Mouse (Mus musculus) layer of hippocampus, adult 9-10 months (tissue): ENCODE measurements around the gene Klk4.
A peak's percentile ranks its signal among the peaks of the same experiment; 100 is the strongest.

Source experiments
- DNase-seq: peaks from one replicate; pipeline ENCODE4 v3.0.0; 2022; ENCODE audit warnings: low spot score

Klk4 gene

DNA sequence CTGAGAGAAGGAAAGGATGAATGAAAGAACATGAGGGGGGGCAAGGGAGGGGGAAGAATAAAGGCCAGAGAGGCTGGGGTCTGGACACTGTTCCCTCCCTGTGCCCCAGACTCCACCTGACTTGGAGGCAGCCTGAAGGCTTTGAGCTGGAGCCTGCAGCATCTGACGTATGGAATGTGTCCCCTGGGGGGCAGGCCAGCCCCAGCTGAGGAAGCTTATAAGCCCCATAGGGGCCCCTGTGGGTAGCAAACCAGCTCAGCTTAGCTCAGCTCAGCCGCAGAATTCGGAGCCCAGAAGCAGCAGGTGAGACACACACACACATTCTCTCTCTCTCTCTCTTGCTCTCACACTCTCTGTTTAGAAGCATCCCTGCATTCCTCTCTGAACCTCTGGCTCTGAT is at the start of gene Klk4:
Gene Klk4 (plus strand): TSS at position 249 of the 400 bp plus-strand sequence.
- DNase-seq, result no peak

- DNase-seq, result no peak
Observed at GRCm38 (mm10) chr7:43841701-43842100, 39.3 kb upstream of the Klk4 start, which contains the start of gene Klk5. Gene Klk5 (plus strand): TSS chr7:43841971.

DNA sequence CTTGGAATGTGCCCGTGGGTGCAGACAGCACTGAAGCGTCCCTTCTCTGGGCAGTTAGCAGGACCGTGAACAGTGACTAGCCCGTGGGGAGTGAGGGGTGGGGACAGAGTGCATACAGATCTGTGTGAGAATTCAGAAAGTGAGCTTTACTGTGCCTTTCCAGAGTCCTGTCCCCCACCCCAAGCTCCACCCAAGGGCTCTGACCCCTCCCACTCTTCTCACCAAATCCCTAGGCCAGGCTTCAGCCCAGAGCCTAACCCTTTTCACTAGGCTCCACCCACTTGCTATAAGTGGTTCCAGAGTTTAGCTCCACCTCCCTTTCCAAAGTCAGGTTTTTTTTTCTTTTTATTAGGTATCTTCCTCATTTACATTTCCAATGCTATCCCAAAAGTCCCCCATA is 37.2 kb upstream of the Klk4 start:
- no peak for DNase-seq

DNA sequence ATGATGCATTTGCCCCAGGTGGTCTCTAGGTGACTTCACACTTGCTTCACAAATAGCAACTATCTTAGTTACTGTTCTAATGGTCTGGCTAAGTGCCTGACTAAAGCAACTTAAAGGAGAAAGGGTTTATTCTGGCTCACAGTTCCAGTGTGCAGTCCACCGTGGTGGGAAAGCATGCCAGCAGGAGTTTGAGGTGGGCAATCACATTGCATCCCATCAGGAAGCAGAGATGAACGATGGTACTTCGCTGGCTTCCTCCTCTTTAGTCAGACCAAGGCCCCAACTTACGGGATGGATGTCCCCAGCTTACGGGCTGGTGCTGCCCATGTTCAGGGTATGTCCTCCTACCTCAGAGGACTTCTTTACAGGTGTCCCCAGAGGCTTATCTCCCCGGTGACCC is 29.3 kb upstream of the Klk4 start:
- no peak for DNase-seq

- no peak for DNase-seq
Observed at GRCm38 (mm10) chr7:43854642-43855380, 26.1 kb upstream of the Klk4 start.

DNA sequence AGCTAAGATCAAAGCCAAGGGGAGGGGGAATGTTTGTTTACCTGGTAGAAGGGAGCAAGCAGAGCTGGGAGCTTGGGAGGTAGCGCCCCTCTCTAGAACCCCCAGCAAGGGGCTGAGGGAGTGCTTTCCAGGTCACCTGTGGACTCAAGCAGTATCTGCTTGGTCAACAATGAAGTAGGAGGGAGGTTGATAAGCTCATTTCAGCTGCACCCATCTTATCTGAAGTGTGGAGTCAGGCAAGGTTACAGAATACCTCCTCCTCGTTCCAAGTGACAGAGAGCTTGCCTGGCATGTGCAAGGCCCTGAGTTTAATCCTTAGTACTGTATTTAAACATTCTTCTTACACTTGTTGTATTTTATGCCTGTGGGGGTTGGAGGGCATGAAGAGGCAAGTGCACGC is 25.3 kb upstream of the Klk4 start:
- no peak for DNase-seq

DNA sequence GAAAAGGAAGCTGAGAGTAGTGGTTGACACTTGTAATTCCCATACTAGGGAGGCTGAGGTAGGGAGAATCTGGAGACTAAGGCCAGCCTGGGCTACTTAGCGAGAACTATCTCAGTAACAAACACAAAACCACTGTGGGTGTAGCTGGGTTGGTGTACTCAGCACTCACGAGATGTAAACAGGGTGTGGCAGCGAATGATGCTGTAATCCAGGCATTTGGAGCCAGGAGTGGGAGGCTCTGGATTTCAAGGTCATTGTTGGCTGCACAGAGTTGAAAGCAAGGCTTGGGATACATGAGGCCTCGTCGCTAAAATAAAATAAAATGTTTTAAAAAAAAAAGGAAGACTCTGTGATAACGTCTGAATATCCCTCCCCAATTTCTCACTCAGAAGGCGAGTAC is 24.7 kb upstream of the Klk4 start:
- no peak for DNase-seq

DNA sequence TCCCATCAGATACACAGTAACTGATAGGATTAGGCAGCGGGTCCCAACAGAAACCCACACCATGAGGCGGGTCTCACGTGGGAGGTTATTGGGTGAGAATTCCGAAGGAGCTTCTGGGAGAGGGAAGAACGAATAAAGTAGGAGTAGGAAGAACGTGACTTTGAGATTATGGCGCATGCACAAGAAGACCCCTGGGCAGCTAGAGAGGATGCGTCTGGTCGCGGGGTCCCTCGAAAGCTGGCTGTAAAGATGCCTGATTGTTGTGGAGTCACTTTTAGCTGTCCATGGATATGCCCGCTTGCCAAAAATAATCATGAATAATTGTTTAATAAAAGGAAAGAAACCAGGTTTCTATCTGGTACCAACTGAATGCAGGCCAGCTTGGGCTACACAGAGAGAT is 23.5 kb upstream of the Klk4 start:
- no peak for DNase-seq

GRCm38 (mm10) chr7:43860411-43860810 is 20.5 kb upstream of the Klk4 start:
- no peak for DNase-seq

GRCm38 (mm10) chr7:43873237-43873636 is 7.7 kb upstream of the Klk4 start:
- DNase-seq, result peak; percentile 32

DNA sequence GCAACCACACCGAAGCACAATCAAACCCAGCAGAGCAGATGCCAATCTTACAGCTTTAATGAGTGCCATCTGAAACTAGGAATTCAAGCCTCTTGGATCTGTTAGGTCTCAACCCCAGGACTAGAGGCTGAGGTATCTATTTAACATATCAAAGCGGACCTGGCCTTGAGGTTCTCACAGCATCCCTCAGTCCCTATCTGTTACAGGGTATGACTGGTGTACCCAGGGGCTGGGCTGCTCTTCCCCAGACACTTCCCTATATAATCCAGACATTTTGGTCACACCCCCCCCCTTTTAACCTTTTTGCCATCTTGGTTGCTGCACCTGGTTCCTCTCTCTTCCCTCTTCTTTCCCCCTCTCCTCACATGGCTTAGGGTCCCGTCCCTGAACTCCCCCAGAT is 7.3 kb upstream of the Klk4 start:
- no peak for DNase-seq

DNA sequence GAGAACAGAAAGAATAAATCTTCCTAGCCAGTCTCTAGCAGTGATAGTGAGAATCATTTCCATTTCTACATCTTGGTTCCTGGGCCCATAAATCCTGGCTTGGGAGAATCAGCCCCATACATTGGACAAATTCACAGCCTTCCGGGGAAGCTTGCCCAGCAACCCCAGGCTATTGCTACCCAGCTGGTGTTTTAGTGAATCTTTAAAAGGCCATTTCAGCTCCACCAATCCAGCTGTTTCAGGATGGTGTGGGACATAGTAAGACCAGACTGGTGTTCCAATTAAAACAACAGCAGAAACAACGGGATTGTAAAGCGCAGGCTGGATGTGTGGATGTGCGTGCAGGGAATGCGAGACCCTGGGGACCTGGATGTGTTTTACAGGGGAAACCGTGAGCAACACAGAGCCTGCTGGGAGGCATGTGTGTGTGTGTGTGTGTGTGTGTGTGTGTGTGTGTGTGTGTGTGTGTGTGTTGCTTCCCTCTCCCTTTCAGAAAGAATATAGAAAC is 6.0 kb upstream of the Klk4 start:
- no peak for DNase-seq

- no peak for DNase-seq
Observed at GRCm38 (mm10) chr7:43876444-43876843, 4.5 kb upstream of the Klk4 start.

DNA sequence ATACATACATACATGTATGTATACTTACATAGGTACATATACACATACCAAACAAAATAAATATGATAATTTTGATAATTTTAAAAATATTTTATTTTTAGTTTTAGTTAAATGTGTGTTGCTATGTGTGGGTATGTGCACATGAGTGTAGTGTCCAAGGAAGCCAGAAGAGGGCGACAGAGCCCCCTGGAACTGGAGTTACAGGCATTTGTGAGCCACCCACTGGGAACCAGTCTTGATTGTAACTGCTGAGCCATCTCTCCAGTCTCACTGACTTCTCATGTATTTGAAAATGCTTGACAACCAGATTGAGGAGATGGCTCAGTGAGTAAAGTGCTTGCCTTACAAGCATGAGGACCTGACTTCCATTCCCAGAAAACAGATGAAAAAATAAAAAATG is 2.7 kb upstream of the Klk4 start:
- DNase-seq, result no peak

DNA sequence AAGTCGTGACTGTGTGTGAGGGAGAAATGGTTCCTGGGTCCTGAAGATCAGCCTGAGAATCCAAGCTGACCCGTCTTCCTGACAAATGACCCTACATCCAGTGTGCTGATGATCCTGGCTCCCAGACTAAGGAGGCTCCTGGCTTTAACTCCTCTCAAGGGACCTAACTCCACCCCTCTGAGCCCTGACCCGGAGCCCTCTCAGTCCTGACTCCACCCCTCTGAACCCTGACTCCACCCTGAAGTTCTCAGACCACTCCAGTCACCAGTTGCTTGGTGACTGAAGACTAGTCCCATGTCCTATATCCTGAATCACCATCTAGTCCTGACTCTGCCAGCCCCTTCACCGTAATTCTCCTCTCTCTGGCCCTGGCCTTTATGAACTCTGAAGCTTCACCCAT is 1.4 kb downstream of the Klk4 start:
- DNase-seq, result no peak

GRCm38 (mm10) chr7:43882811-43883210 is 1.9 kb downstream of the Klk4 start:
- no peak for DNase-seq

DNA sequence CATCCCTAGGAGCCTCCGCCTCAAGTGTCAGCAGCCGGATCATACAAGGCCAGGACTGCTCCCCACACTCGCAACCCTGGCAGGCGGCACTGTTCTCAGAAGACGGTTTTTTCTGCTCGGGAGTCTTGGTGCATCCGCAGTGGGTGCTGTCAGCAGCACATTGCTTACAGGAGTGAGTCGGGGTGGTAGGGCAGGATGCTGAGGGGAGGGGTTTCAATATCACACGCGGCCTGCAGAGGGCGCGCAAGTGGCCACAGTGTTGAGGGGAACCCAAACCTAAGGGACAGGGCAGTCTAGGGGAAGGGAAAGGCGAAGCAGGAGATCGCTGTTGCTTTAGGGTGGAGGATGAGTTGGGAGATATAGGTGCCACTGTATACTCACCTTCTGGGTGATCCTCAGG is 2.6 kb downstream of the Klk4 start:
- peak; percentile 12 for DNase-seq

GRCm38 (mm10) chr7:43891365-43891764 is 10.4 kb downstream of the Klk4 start:
- DNase-seq, result no peak

DNA sequence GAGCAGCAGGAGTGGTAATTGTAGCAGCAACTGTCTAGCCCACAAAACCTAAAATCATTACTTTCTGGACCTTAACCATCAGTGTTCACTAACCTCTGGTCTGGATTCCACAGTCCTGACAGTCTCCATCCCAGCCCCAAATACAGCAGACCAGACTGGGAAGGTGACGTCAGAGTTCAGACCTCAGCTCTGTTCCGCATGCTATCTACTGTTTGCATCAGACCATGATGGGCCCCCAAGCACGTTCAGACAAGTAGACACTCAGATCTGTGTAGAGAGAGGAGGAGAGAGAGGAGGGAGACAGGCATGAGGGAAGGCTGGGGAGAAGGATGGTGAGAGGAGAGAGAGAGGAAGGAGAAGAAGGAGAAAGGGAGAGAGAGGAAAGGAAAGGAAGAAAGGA is 10.8 kb downstream of the Klk4 start:
- no peak for DNase-seq

- DNase-seq, result peak; percentile 94
Observed at GRCm38 (mm10) chr7:43894836-43895235, 13.9 kb downstream of the Klk4 start.

DNA sequence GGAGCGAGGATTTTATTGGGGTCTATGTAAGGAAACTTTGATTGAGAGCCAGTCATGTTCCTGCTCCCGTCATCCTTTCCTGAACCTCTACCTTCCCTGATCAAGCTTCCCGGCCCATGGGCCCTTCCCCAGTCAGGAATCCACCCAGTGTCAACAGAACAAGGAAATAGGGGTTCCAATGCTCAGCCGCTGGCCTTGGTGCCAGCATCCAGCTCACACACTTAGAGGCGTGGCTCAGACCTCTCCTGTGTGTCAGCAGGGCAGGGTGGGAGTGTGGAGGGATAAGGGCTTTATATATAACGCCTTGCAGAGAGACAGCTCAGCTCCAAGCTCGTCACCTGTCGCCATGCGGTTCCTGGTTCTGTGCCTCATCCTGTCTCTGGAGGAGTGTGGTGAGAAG is 33.9 kb downstream of the Klk4 start:
- no peak for DNase-seq

GRCm38 (mm10) chr7:43918426-43918825 is 37.5 kb downstream of the Klk4 start:
- DNase-seq, result no peak

DNA sequence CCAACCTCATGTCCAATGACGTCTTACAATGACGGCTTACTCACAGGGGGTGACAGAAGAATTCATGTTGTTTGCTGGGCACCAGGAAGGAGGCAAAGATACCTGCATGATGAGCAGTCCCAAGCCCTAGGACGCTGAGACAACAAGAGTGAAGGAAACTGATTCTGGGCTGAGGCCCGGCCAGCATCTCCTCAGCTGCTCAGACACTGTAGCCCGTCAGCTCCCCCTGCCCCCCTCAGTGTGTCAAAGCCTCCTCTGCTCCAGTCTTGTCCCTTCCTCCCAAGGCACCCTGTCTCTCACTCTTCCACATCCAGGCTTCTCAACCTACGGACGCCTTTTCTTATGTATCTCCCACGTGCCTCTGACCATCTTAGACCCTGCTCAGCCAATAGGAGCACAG is 37.9 kb downstream of the Klk4 start:
- no peak for DNase-seq
